Mouse (Mus musculus) spleen, postnatal 36 days (tissue): ENCODE measurements at regions not wholly inside any gene's neighbourhood (a gene's known extent, or its start where the extent isn't known, plus 50 kb on each side); places are given as distances from the start of the nearest gene placed in this dataset.

ENCODE experiments used
- DNase-seq, 2 experiments: peaks; one replicate each; pipeline ENCODE4 v3.0.0; 2022; ENCODE audit warnings: low spot score in 2 of 2, mixed read lengths in 1 of 2

- no peak for DNase-seq
These were observed 247.6 kb downstream of the Ptprc start for GRCm38 (mm10) chr1:137927953-137928352.

- DNase-seq: no peak
These were observed 249.2 kb downstream of the Ptprc start for GRCm38 (mm10) chr1:137926326-137926725.

GRCm38 (mm10) chr1:137924156-137924555 is 251.4 kb downstream of the Ptprc start:
- DNase-seq: no peak

GRCm38 (mm10) chr1:137923705-137924104 is 251.8 kb downstream of the Ptprc start:
- no peak for DNase-seq

GRCm38 (mm10) chr1:137922769-137923168 is 252.7 kb downstream of the Ptprc start:
- DNase-seq: peak; percentile 77 to 80

GRCm38 (mm10) chr1:137921592-137921991 is 253.9 kb downstream of the Ptprc start:
- DNase-seq: no peak

- no peak for DNase-seq
These were observed 255.6 kb downstream of the Ptprc start for GRCm38 (mm10) chr1:137919739-137920563.

GRCm38 (mm10) chr1:137917449-137917848 is 258.1 kb downstream of the Ptprc start:
- peak; percentile 80 to 82 for DNase-seq

GRCm38 (mm10) chr1:137906883-137907282 is 268.6 kb downstream of the Ptprc start:
- no peak for DNase-seq

- DNase-seq: no peak
These were observed 269.0 kb downstream of the Ptprc start for GRCm38 (mm10) chr1:137906477-137906876.

- no peak for DNase-seq
These were observed 269.9 kb downstream of the Ptprc start for GRCm38 (mm10) chr1:137905566-137905965.

- no peak for DNase-seq
These were observed 272.2 kb downstream of the Ptprc start for GRCm38 (mm10) chr1:137903351-137903750.

- DNase-seq: peak in 1 of 2 experiments; percentile 6
These were observed 272.6 kb downstream of the Ptprc start for GRCm38 (mm10) chr1:137902859-137903258.

GRCm38 (mm10) chr1:137901996-137902395 is 273.5 kb downstream of the Ptprc start:
- DNase-seq: no peak

GRCm38 (mm10) chr1:137901211-137901610 is 274.3 kb downstream of the Ptprc start:
- DNase-seq: no peak

GRCm38 (mm10) chr1:137900621-137901071 is 274.9 kb downstream of the Ptprc start:
- DNase-seq: peak in 1 of 2 experiments; percentile 16

- DNase-seq: peak; percentile 6 to 33
These were observed 275.4 kb downstream of the Ptprc start for GRCm38 (mm10) chr1:137899916-137900601.

- no peak for DNase-seq
These were observed 276.2 kb downstream of the Ptprc start for GRCm38 (mm10) chr1:137899305-137899704.

- DNase-seq: no peak
These were observed 276.6 kb downstream of the Ptprc start for GRCm38 (mm10) chr1:137898891-137899290.

GRCm38 (mm10) chr1:137898397-137898796 is 277.1 kb downstream of the Ptprc start:
- peak; percentile 87 to 89 for DNase-seq

- DNase-seq: no peak
These were observed 293.9 kb downstream of the Ptprc start for GRCm38 (mm10) chr1:137881656-137882055.

GRCm38 (mm10) chr1:137874361-137874760 is 301.1 kb downstream of the Ptprc start:
- DNase-seq: no peak

- no peak for DNase-seq
These were observed 301.9 kb downstream of the Ptprc start for GRCm38 (mm10) chr1:137873628-137874027.
